Mouse (Mus musculus): ENCODE measurements around the gene Rexo2.
A peak's percentile ranks its signal among the peaks of the same experiment; 100 is the strongest.

GRCm38 (mm10) chr9:48466804-48467203 lies 13.6 kb downstream of the Rexo2 start:
- TF ChIP-seq POLR2A (IDR thresholded peaks at IDR 0.05; ENCODE audit: borderline replicate concordance, extremely low read depth, insufficient read depth, insufficient read length, poor library complexity, severe bottlenecking) = no peak
- peak; percentile 67; the same call in 1 of the 2 replicates for TF ChIP-seq CTCF (IDR thresholded peaks at IDR 0.05; ENCODE audit: borderline replicate concordance, extremely low read depth, insufficient read depth, insufficient read length)

All from brain, embryonic 14.5 days (tissue).